Mouse (Mus musculus) R1 (cell line): Measurements from ENCODE around the gene Gm49396.

ENCODE experiments used
- DNase-seq: peaks from one replicate; pipeline ENCODE4 v3.0.0-alpha.2; 2018; ENCODE audit warnings: low read depth, low spot score

Gm49396 gene

GRCm38 (mm10) chr7:30608476-30608875, 45.3 kb downstream of the Gm49396 start:
- DNase-seq, result peak; percentile 73

GRCm38 (mm10) chr7:30610043-30610442, 46.9 kb downstream of the Gm49396 start:
- no peak for DNase-seq

- DNase-seq, result no peak
Measured at GRCm38 (mm10) chr7:30612654-30613402, 49.7 kb downstream of the Gm49396 start, which contains the start of gene Upk1a. TSS of gene Upk1a (minus strand) at chr7:30612847.

- peak; percentile 87 for DNase-seq
Measured at GRCm38 (mm10) chr7:30613529-30614112, 50.5 kb downstream of the Gm49396 start.

GRCm38 (mm10) chr7:30614454-30614853, 51.3 kb downstream of the Gm49396 start:
- DNase-seq, result no peak

GRCm38 (mm10) chr7:30615049-30615760, 52.1 kb downstream of the Gm49396 start:
- DNase-seq, result peak; percentile 94
